Mouse (Mus musculus) limb, embryonic 11.5 days (tissue): ENCODE results near the gene Plxna3. TPM values are rescaled to one million over a fixed set of nuclear protein-coding genes. Genes with fewer than 3 reads are reported as not detected.
"Not testable (repeated sequence)": the region's sequence is repeated elsewhere in the genome, so short reads cannot be mapped to it uniquely, and the experiment has no call there.

ENCODE experiments used
- ATAC-seq: fragments of 200-750 bp; cut with Nextera tagmentation; 2 replicates; pipeline ENCODE4 v1.8.0; 2017; ENCODE audit warnings: low read depth; ENCODE audit not compliant: insufficient number of reproducible peaks, low FRiP score, low TSS enrichment
- DNase-seq: peaks from one replicate; pipeline ENCODE4 v3.0.0-alpha.2; 2015; ENCODE audit warnings: low spot score
- H3K27ac ChIP-seq: fragments of 300-500 bp; sonication (generic); replicated peaks from 2 replicates; pipeline ENCODE4 v1.5.1; 2014; ENCODE audit warnings: low read depth, mild to moderate bottlenecking, low read length
- H3K27me3 ChIP-seq: fragments of 300-500 bp; sonication (generic); 2 replicates; pipeline ENCODE4 v1.6.1; 2014; ENCODE audit warnings: mild to moderate bottlenecking, low read length, mixed read lengths; ENCODE audit not compliant: control insufficient read depth, insufficient read depth
- H3K36me3 ChIP-seq: fragments of 300-500 bp; sonication (generic); 2 replicates; pipeline ENCODE4 v1.6.1; 2014; ENCODE audit warnings: mild to moderate bottlenecking, low read length, moderate library complexity, mixed read lengths; ENCODE audit not compliant: control insufficient read depth, insufficient read depth
- H3K4me1 ChIP-seq: fragments of 300-500 bp; sonication (generic); 2 replicates; pipeline ENCODE4 v1.6.1; 2014; ENCODE audit warnings: low read length, mixed read lengths; ENCODE audit not compliant: control insufficient read depth, insufficient read depth
- H3K4me2 ChIP-seq: fragments of 300-500 bp; sonication (generic); 2 replicates; pipeline ENCODE4 v1.6.1; 2014; ENCODE audit warnings: low read depth, mild to moderate bottlenecking, moderate library complexity; ENCODE audit not compliant: severe bottlenecking
- H3K4me3 ChIP-seq: fragments of 300-500 bp; sonication (generic); 2 replicates; pipeline ENCODE4 v1.5.1; 2014; ENCODE audit warnings: low read depth, low read length
- H3K9ac ChIP-seq: fragments of 300-500 bp; sonication (generic); 2 replicates; pipeline ENCODE4 v1.6.1; 2014; ENCODE audit warnings: mild to moderate bottlenecking, low read length
- H3K9me3 ChIP-seq: fragments of 300-500 bp; sonication (generic); 2 replicates; pipeline ENCODE4 v1.6.1; 2016; ENCODE audit warnings: low read length; ENCODE audit not compliant: control insufficient read depth
- WGBS: fragments of 180-500 bp; shearing (Covaris S2); extraction: QIAGEN DNeasy Blood & Tissue Kit; methylation state at CpG from one replicate; pipeline ENCODE4 v1.1.7; 2014; 5-methylcytosine and 5-hydroxymethylcytosine counted together
- polyA plus RNA-seq: library from polyadenylated mRNA; unstranded; fragments of >200 nt; fragmentation: Nextera tagmentation; extraction: Ambion mirVana; gene quantifications from 2 replicates; pipeline ENCODE4 v1.2.1, GENCODE M21; 2014

Plxna3 gene
- polyA plus RNA-seq, 1 experiment from 2014 or later, result 10.5 TPM

DNA sequence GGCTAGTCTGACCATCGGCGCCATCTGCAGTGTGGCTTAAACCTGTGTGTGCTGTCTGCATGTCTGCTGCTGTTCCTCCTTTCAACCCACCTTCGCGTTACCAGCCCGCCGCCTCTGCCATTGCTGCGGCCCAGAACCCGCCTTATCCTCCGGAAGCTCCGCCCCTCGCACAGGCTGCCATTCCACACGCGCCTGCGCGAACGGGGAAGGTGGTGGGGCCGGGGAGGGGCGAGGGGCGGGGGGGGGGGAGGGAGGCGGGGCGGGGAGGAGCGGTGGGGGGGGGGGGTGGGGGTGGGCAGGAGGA, 24.6 kb downstream of the Plxna3 start, which contains the start of gene Lage3:
Gene Lage3, minus strand, starts transcription at position 152 of the 304 bp plus-strand sequence.
- Histone ChIP-seq H3K27me3 (no peaks in the 10 kb centered on the region), H3K36me3 (no peaks in the 10 kb centered on the region), H3K4me1 (no peaks in the 10 kb centered on the region), H3K9ac (peak within 1 kb of the TSS; percentile 66), H3K9me3 (no peaks in the 10 kb centered on the region), H3K27ac (no peak within 1 kb of the TSS), H3K4me3 (peak within 1 kb of the TSS; percentile 43), H3K4me2 (peak within 1 kb of the TSS; percentile 57)
- DNase-seq (peak; percentile 78), ATAC-seq (peak; percentile 68)
- WGBS, result 18% methylated on average over 9 of the region's 22 CpGs

DNA sequence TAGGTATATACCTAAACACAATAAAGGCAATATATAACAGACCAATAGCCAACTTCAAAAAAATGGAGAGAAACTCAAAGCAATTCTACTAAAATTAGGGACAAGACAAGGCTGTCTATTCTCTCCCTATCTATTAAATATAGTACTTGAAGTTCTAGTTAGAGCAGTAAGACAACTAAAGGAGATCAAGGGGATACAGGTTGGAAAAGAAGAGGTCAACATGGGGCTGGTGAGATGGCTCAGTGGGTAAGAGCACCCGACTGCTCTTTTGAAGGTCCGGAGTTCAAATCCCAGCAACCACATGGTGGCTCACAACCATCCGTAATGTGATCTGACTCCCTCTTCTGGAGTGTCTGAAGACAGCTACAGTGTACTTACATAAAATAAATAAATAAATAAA, 28.2 kb downstream of the Plxna3 start:
- not testable (repeated sequence) for H3K27ac ChIP-seq, H3K9ac ChIP-seq, H3K9me3 ChIP-seq, H3K4me3 ChIP-seq, H3K4me1 ChIP-seq, H3K36me3 ChIP-seq, DNase-seq, H3K4me2 ChIP-seq, H3K27me3 ChIP-seq, ATAC-seq
- 93% methylated on average over 3 of the region's 3 CpGs for WGBS

DNA sequence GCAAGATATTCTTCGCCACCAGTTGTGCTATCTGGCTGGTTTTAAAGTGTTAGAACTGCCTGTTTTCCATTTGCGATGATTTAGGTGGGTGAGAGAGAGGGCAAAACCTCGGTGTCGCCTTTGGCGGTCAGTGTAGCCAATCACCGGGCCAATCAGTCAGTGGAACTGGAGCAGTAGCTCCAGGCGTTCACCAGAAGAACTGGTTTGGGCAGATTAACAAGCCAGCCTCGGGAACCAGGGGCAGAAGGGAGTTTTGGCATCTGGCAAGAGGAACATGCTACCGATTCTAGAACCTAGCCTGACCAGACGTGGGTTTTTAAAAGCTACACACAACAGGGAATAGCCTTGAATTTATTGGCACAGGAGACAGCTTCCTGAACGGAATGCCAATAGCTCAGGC, 30.3 kb downstream of the Plxna3 start:
- no peak overlapping the region for H3K4me3 ChIP-seq
- WGBS, result 33% methylated on average over 11 of the region's 11 CpGs
- no peak overlapping the region for H3K27ac ChIP-seq
- DNase-seq (no peak), ATAC-seq (no peak)
- H3K4me2 ChIP-seq, result no peak overlapping the region
- no peaks in the 10 kb centered on the region for H3K36me3 ChIP-seq
- H3K9me3 ChIP-seq, result no peaks in the 10 kb centered on the region
- no peak overlapping the region for H3K9ac ChIP-seq
- no peaks in the 10 kb centered on the region for H3K27me3 ChIP-seq
- no peaks in the 10 kb centered on the region for H3K4me1 ChIP-seq

DNA sequence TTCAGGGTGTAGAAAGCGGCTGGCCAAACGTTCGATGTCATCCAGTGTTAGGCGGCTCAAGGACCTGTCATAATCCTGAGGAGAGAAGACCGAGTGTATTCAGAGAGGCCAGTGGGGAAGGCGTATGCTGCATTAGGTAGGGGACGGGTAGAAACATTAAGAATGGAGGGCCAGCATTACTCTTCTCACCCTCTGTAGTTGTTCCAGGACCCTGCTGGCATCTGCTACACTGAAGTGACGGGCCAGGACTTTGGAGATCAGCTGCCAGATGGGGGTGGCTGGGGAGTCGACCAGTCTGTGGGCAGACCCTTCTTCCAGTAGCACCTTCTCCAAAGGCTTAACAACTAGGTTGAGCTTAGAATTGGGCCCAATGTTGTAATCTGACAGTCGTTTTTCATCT, 38.6 kb downstream of the Plxna3 start:
- DNase-seq (no peak), ATAC-seq (no peak)
- Histone ChIP-seq H3K9me3 (no peaks in the 10 kb centered on the region), H3K27me3 (no peaks in the 10 kb centered on the region), H3K4me3 (peak overlapping the region; percentile 50), H3K27ac (no peak overlapping the region), H3K4me1 (0 out of 2 replicates have a peak, but pooled peaks cover 3% of the 10 kb centered on the region), H3K36me3 (no peaks in the 10 kb centered on the region), H3K4me2 (peak overlapping the region; percentile 60), H3K9ac (peak overlapping the region; percentile 74)
- WGBS, result 68% methylated on average over 10 of the region's 10 CpGs

DNA sequence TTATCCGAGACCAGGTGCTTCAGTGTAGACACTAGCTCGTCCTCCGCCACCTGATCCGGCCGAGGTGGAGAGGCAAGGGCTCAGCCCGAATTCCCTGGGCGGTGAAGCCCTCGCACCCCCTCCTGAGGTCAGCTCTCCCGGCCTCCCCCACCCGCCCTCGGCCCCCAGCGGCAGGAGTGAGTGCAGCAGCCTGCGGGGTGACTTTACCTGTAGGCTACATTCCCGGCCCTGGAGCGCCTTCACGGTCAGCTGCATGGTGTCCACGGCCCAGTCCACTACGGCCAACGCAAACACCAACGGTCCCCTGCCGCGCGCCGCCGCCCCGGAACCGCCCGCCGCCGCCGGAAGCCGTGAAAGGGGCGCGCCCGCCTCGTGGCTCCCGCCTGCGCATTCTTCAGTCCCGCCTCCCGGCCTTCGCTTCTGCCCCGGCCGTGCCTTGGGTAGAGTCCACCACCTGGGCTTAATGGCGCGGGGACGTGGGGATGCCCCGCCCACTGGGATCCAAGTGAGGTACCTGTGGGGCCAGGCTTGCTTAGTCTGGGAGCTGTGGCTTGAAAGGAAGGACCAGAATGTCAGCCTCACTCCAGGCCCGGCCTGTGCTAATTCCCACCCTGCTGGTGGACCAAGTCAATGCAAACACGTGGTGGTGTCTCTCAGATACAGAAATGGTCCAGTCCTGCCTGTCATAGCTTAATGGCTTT, 39.5 kb downstream of the Plxna3 start:
- peak overlapping the region; percentile 50 for H3K4me3 ChIP-seq
- no peaks in the 10 kb centered on the region for H3K9me3 ChIP-seq
- H3K9ac ChIP-seq, result peak overlapping the region; percentile 74
- no peaks in the 10 kb centered on the region for H3K36me3 ChIP-seq
- peak overlapping the region; percentile 60 for H3K4me2 ChIP-seq
- ATAC-seq (peak; percentile 57), DNase-seq (peak; percentile 70)
- 0 out of 2 replicates have a peak, but pooled peaks cover 3% of the 10 kb centered on the region for H3K4me1 ChIP-seq
- 16% methylated on average over 47 of the region's 49 CpGs for WGBS
- H3K27ac ChIP-seq, result peak overlapping the region; percentile 47; the same call in 1 of the 2 replicates
- no peaks in the 10 kb centered on the region for H3K27me3 ChIP-seq

DNA sequence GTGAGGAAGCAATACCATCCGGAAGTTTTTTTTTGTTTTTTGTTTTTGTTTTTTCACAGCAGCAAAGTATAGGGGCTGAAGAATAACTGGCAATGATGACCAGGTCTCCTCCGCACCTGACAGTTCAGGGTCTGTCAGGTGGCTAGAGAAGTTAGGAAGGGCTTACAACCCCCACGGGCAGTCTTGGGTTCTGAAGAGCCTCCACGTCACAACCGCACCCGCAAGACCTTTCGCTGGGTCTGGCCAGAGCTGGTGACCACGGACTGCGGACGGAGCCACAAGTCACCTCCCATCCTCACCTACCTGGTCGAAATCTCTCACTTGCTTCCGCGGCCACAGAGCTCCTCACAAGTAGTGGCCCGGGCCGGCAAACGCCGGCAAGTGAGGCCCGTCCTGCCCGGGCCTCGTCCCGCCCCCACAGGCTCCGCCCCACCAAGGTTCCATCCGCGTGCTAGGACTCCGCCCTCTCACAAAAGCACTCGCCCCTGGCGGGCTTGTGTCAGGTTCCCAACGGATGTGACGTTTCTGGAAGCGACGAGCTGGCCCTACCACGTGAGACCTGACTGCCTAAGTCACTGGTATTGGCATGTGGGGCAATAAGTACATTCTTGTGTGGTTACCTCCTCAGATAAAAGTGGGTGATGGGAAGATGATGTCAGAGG, 44.2 kb downstream of the Plxna3 start, which contains the start of the genes Ubl4a and Slc10a3:
Gene Ubl4a, minus strand, starts transcription at position 331 of the 662 bp plus-strand sequence.
Gene Slc10a3, minus strand, starts transcription at position 462 of the 662 bp plus-strand sequence.
- H3K4me1 ChIP-seq, result no peaks in the 10 kb centered on the region
- WGBS, result 32% methylated on average over 32 of the region's 32 CpGs
- H3K27ac ChIP-seq, result no peak within 1 kb of the TSS
- peak within 1 kb of the TSS; percentile 51 for H3K4me2 ChIP-seq
- ATAC-seq (peak; percentile 94), DNase-seq (peak; percentile 82)
- H3K27me3 ChIP-seq, result no peaks in the 10 kb centered on the region
- no peaks in the 10 kb centered on the region for H3K36me3 ChIP-seq
- no peaks in the 10 kb centered on the region for H3K9me3 ChIP-seq
- peak within 1 kb of the TSS; percentile 39 for H3K4me3 ChIP-seq
- peak within 1 kb of the TSS; percentile 56 for H3K9ac ChIP-seq

DNA sequence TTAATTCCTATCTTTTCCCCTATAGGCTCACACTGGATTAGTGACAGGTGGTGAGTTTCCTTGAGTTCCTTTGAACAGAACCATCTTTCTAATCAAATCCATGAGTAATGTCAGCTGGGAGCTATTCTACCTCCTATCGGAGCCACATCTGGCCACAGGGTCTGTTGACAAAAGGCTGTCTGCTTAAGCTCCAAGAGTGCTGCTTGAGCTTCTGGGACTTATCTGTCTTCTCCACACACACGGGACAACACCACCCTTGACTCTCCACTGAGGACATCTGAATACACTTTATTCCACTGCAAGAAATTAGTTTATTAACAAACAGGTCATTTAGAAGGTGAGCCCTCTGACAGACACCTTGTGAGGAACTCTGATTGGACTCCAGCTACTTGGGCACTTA, 55.6 kb downstream of the Plxna3 start:
- Histone ChIP-seq H3K9ac (no peak overlapping the region), H3K27ac (no peak overlapping the region), H3K4me2 (no peak overlapping the region), H3K27me3 (no peaks in the 10 kb centered on the region), H3K4me1 (no peaks in the 10 kb centered on the region), H3K9me3 (no peaks in the 10 kb centered on the region), H3K36me3 (0 out of 2 replicates have a peak, but pooled peaks cover 2% of the 10 kb centered on the region), H3K4me3 (no peak overlapping the region)
- 60% methylated on average over 2 of the region's 2 CpGs for WGBS
- DNase-seq (no peak), ATAC-seq (no peak)

DNA sequence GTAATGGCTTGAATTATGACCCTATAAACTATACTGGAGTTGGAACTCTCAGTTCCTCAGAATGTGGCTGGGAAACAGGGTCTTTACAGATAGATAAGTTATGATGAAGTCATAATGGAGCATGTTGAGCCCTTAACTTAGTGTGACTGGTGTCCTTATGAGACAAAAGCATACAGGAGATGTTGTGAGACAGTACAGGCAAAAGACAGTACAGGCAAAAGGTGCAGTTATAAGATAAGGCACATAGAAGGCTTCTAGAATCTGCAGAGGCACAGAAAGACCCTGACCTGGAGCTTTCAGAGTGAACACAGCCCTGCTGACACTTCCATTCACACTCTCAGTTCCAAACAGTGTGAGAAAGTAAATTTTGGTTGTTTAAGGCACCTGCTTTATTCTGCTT, 59.3 kb downstream of the Plxna3 start:
- Histone ChIP-seq H3K36me3 (0 out of 2 replicates have a peak, but pooled peaks cover 2% of the 10 kb centered on the region), H3K4me3 (no peak overlapping the region), H3K4me1 (no peaks in the 10 kb centered on the region), H3K27ac (no peak overlapping the region), H3K9ac (no peak overlapping the region), H3K9me3 (no peaks in the 10 kb centered on the region), H3K4me2 (no peak overlapping the region), H3K27me3 (no peaks in the 10 kb centered on the region)
- no peak for ATAC-seq
- DNase-seq, result no peak
